ENCODE assay signal across 27 mouse cellular contexts in the genomic region with DNA sequence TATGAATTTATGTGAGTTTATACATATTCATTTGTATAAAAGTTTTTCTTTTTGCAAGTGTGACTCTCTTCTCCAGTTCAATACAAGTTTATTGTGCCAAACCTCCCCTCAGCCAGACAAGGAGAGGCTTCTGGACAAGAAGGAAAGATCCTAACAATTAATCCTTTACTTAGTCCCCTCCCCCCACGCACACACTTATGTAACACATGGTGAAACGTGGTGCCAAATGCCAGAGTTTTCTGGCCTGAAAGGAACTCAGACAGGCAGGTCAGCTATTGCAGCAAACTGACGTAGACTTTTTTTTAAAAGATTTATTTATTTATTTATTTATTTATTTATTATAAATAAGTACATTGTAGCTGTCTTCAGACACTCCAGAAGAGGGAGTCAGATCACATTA. TPM values are rescaled to one million over a fixed set of nuclear protein-coding genes. Genes with fewer than 3 reads are reported as not detected.
A peak's percentile ranks its signal among the peaks of the same experiment; 100 is the strongest.
DNase-seq lines count a peak whose midpoint lies in the region; ATAC-seq lines count a peak whose summit lies in the region.
"Had no signal": no experiment of that assay in that cellular context is flagged by ENCODE, and none has a peak within 500 bp of the region (broad histone marks: within the 10 kb centered on the region; RNA-seq: fewer than 3 reads in every experiment).

No protein-coding gene starts in this region.

- WGBS in kidney, embryonic 16.5 days, result 71% methylated on average over 3 of the region's 3 CpGs

- no peak overlapping the region for H3K4me3 ChIP-seq in kidney, embryonic 16.5 days (ENCODE audit: low read length)
- H3K4me3 ChIP-seq: embryonic facial prominence, embryonic 15.5 days; erythroblast, embryonic 14.5 days; forebrain, embryonic 15.5 days; heart, embryonic 13.5 days; hindbrain, embryonic 15.5 days had no signal

- no peak overlapping the region for H3K4me2 ChIP-seq in kidney, embryonic 16.5 days (replicated peaks; ENCODE audit: low read depth, low read length)
- H3K4me2 ChIP-seq: embryonic facial prominence, embryonic 15.5 days; forebrain, embryonic 15.5 days; heart, embryonic 13.5 days; hindbrain, embryonic 15.5 days had no signal

- no peaks in the 10 kb centered on the region for H3K27me3 ChIP-seq in kidney, embryonic 16.5 days (ENCODE audit: insufficient read depth, low read length)
- H3K27me3 ChIP-seq: embryonic facial prominence, embryonic 15.5 days; heart, embryonic 13.5 days; hindbrain, embryonic 15.5 days had no signal

- no peak for ATAC-seq in kidney, embryonic 16.5 days (ENCODE audit: low FRiP score, low TSS enrichment)
- ATAC-seq: forebrain, embryonic 15.5 days had no signal

- H3K36me3 ChIP-seq in kidney, embryonic 16.5 days (ENCODE audit: insufficient read depth, low read length), result no peaks in the 10 kb centered on the region
- H3K36me3 ChIP-seq: embryonic facial prominence, embryonic 15.5 days; forebrain, embryonic 15.5 days; heart, embryonic 13.5 days; hindbrain, embryonic 15.5 days had no signal

- H3K27ac ChIP-seq in kidney, embryonic 16.5 days (ENCODE audit: low read length), result no peak overlapping the region
- H3K27ac ChIP-seq: embryonic facial prominence, embryonic 15.5 days; forebrain, embryonic 15.5 days; heart, embryonic 13.5 days; hindbrain, embryonic 15.5 days had no signal

- no peak overlapping the region for H3K9ac ChIP-seq in kidney, embryonic 16.5 days (replicated peaks; ENCODE audit: low read length)
- H3K9ac ChIP-seq: embryonic facial prominence, embryonic 15.5 days; forebrain, embryonic 15.5 days; heart, embryonic 13.5 days; hindbrain, embryonic 15.5 days had no signal

- H3K4me1 ChIP-seq in kidney, embryonic 16.5 days (ENCODE audit: insufficient read depth, low read length), result 0 out of 2 replicates have a peak, but pooled peaks cover 2% of the 10 kb centered on the region
- H3K4me1 ChIP-seq: embryonic facial prominence, embryonic 15.5 days; forebrain, embryonic 15.5 days; hindbrain, embryonic 15.5 days had no signal

- no peaks in the 10 kb centered on the region for H3K9me3 ChIP-seq in kidney, embryonic 16.5 days (ENCODE audit: low read length)
- H3K9me3 ChIP-seq: embryonic facial prominence, embryonic 15.5 days; forebrain, embryonic 15.5 days; heart, embryonic 13.5 days; hindbrain, embryonic 15.5 days had no signal

- peak; percentile 45 for DNase-seq in adrenal gland, postnatal 14 days
- DNase-seq in adrenal gland, adult (ENCODE audit: inconsistent age in 2 of 2, low spot score in 1 of 2), result no peak
- DNase-seq in kidney, adult 8-10 months, result peak; percentile 74 to 75
- DNase-seq in adipocyte (ENCODE audit: low spot score), result peak; percentile 75
- peak; percentile 57 to 76 for DNase-seq in kidney, postnatal 25 days
- no peak for DNase-seq in thymus, postnatal 10 days (ENCODE audit: low spot score in 2 of 2)
- DNase-seq: adrenal gland, postnatal 25 days; cerebellum, adult 18-20 months; cerebellum, postnatal 10 days; embryo, embryonic 11 days; gastrocnemius, postnatal 36 days; heart, adult 11 months; heart, postnatal 36 days had no signal

RNA-seq across cellular contexts. Expression of a gene that starts 3.0 kb away (rescaled TPM):
- not detected in 2 replicates for total RNA-seq in adrenal gland, postnatal 14 days (2021)
- 0.06 TPM in 1 of 2 replicates, not detected in the other for polyA plus RNA-seq in kidney, embryonic 16.5 days (2015; fragmentation: Nextera tagmentation; extraction: Ambion mirVana)
- total RNA-seq: adrenal gland, postnatal 25 days; common myeloid progenitor, adult 5-6 weeks; gastrocnemius, adult 8-10 months; gastrocnemius, postnatal 36 days; heart, postnatal 36 days; MEL had no signal
- polyA plus RNA-seq: C2C12; embryonic facial prominence, embryonic 11.5 days; embryonic facial prominence, embryonic 15.5 days; erythroblast, embryonic 14.5 days; forebrain, embryonic 11.5 days; forebrain, embryonic 15.5 days; heart, embryonic 13.5 days; heart, postnatal 0 days; hindbrain, embryonic 11.5 days; hindbrain, embryonic 15.5 days had no signal

RNA-seq across cellular contexts. Expression of a gene that starts 6.5 kb away (rescaled TPM):
- total RNA-seq in adrenal gland, postnatal 14 days (2021), result not detected in 2 replicates
- 12.5 and 15.0 TPM in 2 replicates for polyA plus RNA-seq in kidney, embryonic 16.5 days (2015; fragmentation: Nextera tagmentation; extraction: Ambion mirVana)
- total RNA-seq: adrenal gland, postnatal 25 days; common myeloid progenitor, adult 5-6 weeks; gastrocnemius, adult 8-10 months; gastrocnemius, postnatal 36 days; heart, postnatal 36 days; MEL had no signal
- polyA plus RNA-seq: C2C12; erythroblast, embryonic 14.5 days had no signal

RNA-seq across cellular contexts. Expression of a gene that starts 12.7 kb away (rescaled TPM):
- 32.0 and 37.3 TPM in 2 replicates for total RNA-seq in adrenal gland, postnatal 14 days (2021)
- polyA plus RNA-seq in kidney, embryonic 16.5 days (2015; fragmentation: Nextera tagmentation; extraction: Ambion mirVana), result 117 and 123 TPM in 2 replicates

RNA-seq across cellular contexts. Expression of a gene that starts 36.6 kb away (rescaled TPM):
- 35.1 and 39.4 TPM in 2 replicates for total RNA-seq in adrenal gland, postnatal 14 days (2021)
- 76.8 and 81.3 TPM in 2 replicates for polyA plus RNA-seq in kidney, embryonic 16.5 days (2015; fragmentation: Nextera tagmentation; extraction: Ambion mirVana)

RNA-seq across cellular contexts. Expression of a gene that starts 49.1 kb away (rescaled TPM):
- total RNA-seq in adrenal gland, postnatal 14 days (2021), result 86.6 and 89.9 TPM in 2 replicates
- polyA plus RNA-seq in kidney, embryonic 16.5 days (2015; fragmentation: Nextera tagmentation; extraction: Ambion mirVana), result 172 and 176 TPM in 2 replicates

Comparison
In these comparisons a context has a peak if more than half of its experiments do, and no peak if none do; other contexts are left out.
1. DNase-seq: peak in adrenal gland, postnatal 14 days (single experiment), kidney, adult 8-10 months (2 of 2), adipocyte (single experiment) and kidney, postnatal 25 days (2 of 2); none in adrenal gland, adult (0 of 2) and thymus, postnatal 10 days (0 of 2).